Mouse (Mus musculus) CH12.LX (cell line): Measurements from ENCODE around the gene Fam214a. TPM values are rescaled to one million over a fixed set of nuclear protein-coding genes. Genes with fewer than 3 reads are reported as not detected.

ENCODE experiments used
- DNase-seq: peaks from one replicate; pipeline ENCODE4 v3.0.0-alpha.2; 2013; ENCODE audit errors: extremely low read depth
- H3K27ac ChIP-seq: 2 replicates; pipeline ENCODE4 v1.5.1; 2012; ENCODE audit warnings: low read depth, mild to moderate bottlenecking, control low read depth, moderate library complexity; ENCODE audit not compliant: insufficient read depth
- H3K27me3 ChIP-seq: replicated peaks from 2 replicates; pipeline ENCODE3; 2012; ENCODE audit warnings: inconsistent platforms
- H3K36me3 ChIP-seq, 2 experiments: replicated peaks in 1 of 2; 2 replicates each; pipeline versions ENCODE3 to v1.6.1; 2012; ENCODE audit warnings: inconsistent platforms in 1 of 2, low read length in 1 of 2, mild to moderate bottlenecking in 1 of 2, mixed read lengths in 1 of 2, moderate library complexity in 1 of 2; ENCODE audit not compliant: control insufficient read depth in 1 of 2, insufficient read depth in 1 of 2
- H3K4me1 ChIP-seq, 2 experiments: 2 replicates each; pipeline ENCODE4 v1.6.1; 2012; ENCODE audit warnings: inconsistent platforms in 1 of 2, moderate library complexity in 1 of 2; ENCODE audit not compliant: insufficient read depth in 2 of 2, control insufficient read depth in 1 of 2
- H3K4me2 ChIP-seq: 2 replicates; pipeline ENCODE4 v1.6.1; 2012; ENCODE audit warnings: low read depth, mild to moderate bottlenecking, control low read depth; ENCODE audit not compliant: poor library complexity, insufficient read depth, severe bottlenecking
- H3K4me3 ChIP-seq, 3 experiments: fragments of 150-350 bp in 1 of 3; sonication (generic) in 1 of 3; replicated peaks in 1 of 3; 2 replicates each; pipeline versions ENCODE3 to v1.5.1; 2011 to 2012; ENCODE audit warnings: low read depth in 2 of 3, low read length in 2 of 3, mild to moderate bottlenecking in 2 of 3, moderate library complexity in 2 of 3, control low read depth in 1 of 3, improper control_type of control experiment in 1 of 3, inconsistent platforms in 1 of 3, mixed read lengths in 1 of 3; ENCODE audit not compliant: poor library complexity in 1 of 3
- H3K79me2 ChIP-seq: replicated peaks from 2 replicates; pipeline ENCODE4 v1.6.1; 2012; ENCODE audit warnings: mild to moderate bottlenecking, moderate library complexity; ENCODE audit not compliant: control insufficient read depth, poor library complexity, insufficient read depth, severe bottlenecking; ENCODE audit errors: extremely low read depth
- H3K9ac ChIP-seq: 2 replicates; pipeline ENCODE4 v1.6.1; 2012; ENCODE audit warnings: low read depth, mild to moderate bottlenecking, control low read depth, moderate library complexity; ENCODE audit not compliant: insufficient read depth
- H3K9me3 ChIP-seq: replicated peaks from 2 replicates; pipeline ENCODE3; 2012; ENCODE audit warnings: low read length, inconsistent platforms, mixed read lengths
- BHLHE40 ChIP-seq: IDR thresholded peaks from 2 replicates; pipeline ENCODE4 v1.6.1; 2011; ENCODE audit warnings: mild to moderate bottlenecking, low read depth, low read length, improper control_type of control experiment
- CHD1 ChIP-seq: IDR thresholded peaks from 2 replicates; pipeline ENCODE4 v1.6.1; 2012; ENCODE audit warnings: low read depth, low read length, improper control_type of control experiment, inconsistent platforms
- ELF1 ChIP-seq: IDR thresholded peaks from 2 replicates; pipeline ENCODE4 v1.6.1; 2014; ENCODE audit warnings: low read depth, mild to moderate bottlenecking, inconsistent platforms, low read length, improper control_type of control experiment
- GABPA ChIP-seq: IDR thresholded peaks from 2 replicates; pipeline ENCODE4 v1.6.1; 2012; ENCODE audit warnings: low read depth, low read length, improper control_type of control experiment, inconsistent platforms; ENCODE audit not compliant: insufficient replicate concordance
- JUND ChIP-seq: conservative IDR thresholded peaks from 2 replicates; pipeline ENCODE4 v1.6.1; 2011; ENCODE audit warnings: low read depth, low read length, improper control_type of control experiment
- MAX ChIP-seq: IDR thresholded peaks from 2 replicates; pipeline ENCODE4 v1.6.1; 2011; ENCODE audit warnings: low read length, improper control_type of control experiment
- PAX5 ChIP-seq: IDR thresholded peaks from 2 replicates; pipeline ENCODE4 v1.6.1; 2012; ENCODE audit warnings: low read length, inconsistent platforms, mixed read lengths
- POLR2AphosphoS2 ChIP-seq: IDR thresholded peaks from 2 replicates; pipeline ENCODE4 v1.6.1; 2011; ENCODE audit warnings: low read depth, low read length, improper control_type of control experiment
- RAD21 ChIP-seq: IDR thresholded peaks from 2 replicates; pipeline ENCODE4 v1.6.1; 2011; ENCODE audit warnings: low read depth, mild to moderate bottlenecking, low read length, improper control_type of control experiment, moderate library complexity
- RCOR1 ChIP-seq: conservative IDR thresholded peaks from 2 replicates; pipeline ENCODE4 v1.6.1; 2012; ENCODE audit warnings: low read depth, mild to moderate bottlenecking, inconsistent platforms, low read length, improper control_type of control experiment
- SMC3 ChIP-seq: IDR thresholded peaks from 2 replicates; pipeline ENCODE4 v1.6.1; 2011; ENCODE audit warnings: low read depth, low read length, improper control_type of control experiment
- UBTF ChIP-seq: IDR thresholded peaks from 2 replicates; pipeline ENCODE4 v1.6.1; 2012; ENCODE audit warnings: low read depth, mild to moderate bottlenecking, inconsistent platforms, low read length, improper control_type of control experiment, moderate library complexity
- ZKSCAN1 ChIP-seq: IDR thresholded peaks from 2 replicates; pipeline ENCODE4 v1.6.1; 2012; ENCODE audit warnings: low read depth, inconsistent platforms, low read length, improper control_type of control experiment, borderline replicate concordance
- ZNF384 ChIP-seq: IDR thresholded peaks from 2 replicates; pipeline ENCODE4 v1.6.1; 2012; ENCODE audit warnings: low read depth, low read length, improper control_type of control experiment, inconsistent platforms
- dilution Hi-C: fragments of 300-500 bp; cut with MboI; formaldehyde crosslinking; loops from 2 replicates; pipeline ENCODE4 v1.14.3; 2020; ENCODE audit warnings: low sequenced_read_pairs; ENCODE audit not compliant: extremely low pct_unique_long_range_greater_than_20kb, extremely low pct_ligation_motif_present
- in situ Hi-C: fragments of 300-500 bp; cut with MboI; formaldehyde crosslinking; loops from 3 replicates; pipeline ENCODE4 v1.14.3; 2019; ENCODE audit warnings: low sequenced_read_pairs, low pct_ligation_motif_present, low pct_unique_long_range_greater_than_20kb, mixed read lengths
- polyA plus RNA-seq: library from polyadenylated mRNA; unstranded; fragments of >175 nt; gene quantifications from 2 replicates; pipeline ENCODE4 v1.2.1, GENCODE M21; 2012; ENCODE audit warnings: low read depth; ENCODE audit not compliant: insufficient read length
- total RNA-seq, 2 experiments: library from RNA; depleted of rRNA; stranded (reverse); fragments of 300-350 nt in 1 of 2; fragments of >200 nt in 1 of 2; gene quantifications; 2 replicates each; pipeline ENCODE4 v1.2.3; 2012 to 2014

Fam214a gene
- total and polyA plus RNA-seq, 3 experiments = 6.2 to 8.6 (median 7.0) TPM

GRCm38 (mm10) chr9:74994611-74995257 is 42.0 kb downstream of the Fam214a start:
- Histone ChIP-seq H3K36me3 (peaks cover 0 to 4% of the 10 kb centered on the region in 2 experiments), H3K4me1 (peaks cover 5 to 35% of the 10 kb centered on the region in 2 experiments; a peak in 3 of 4 replicates), H3K4me3 (no peak overlapping the region), H3K9ac (no peak overlapping the region), H3K9me3 (no peaks in the 10 kb centered on the region), H3K27me3 (no peaks in the 10 kb centered on the region), H3K27ac (no peak overlapping the region), H3K4me2 (no peak overlapping the region), H3K79me2 (no peaks in the 10 kb centered on the region)
- in situ Hi-C loops = no loop called here
- TF ChIP-seq POLR2AphosphoS2 (no peak), PAX5 (no peak), BHLHE40 (no peak), CHD1 (no peak), MAX (no peak), RAD21 (no peak), ELF1 (no peak), SMC3 (no peak)
- dilution Hi-C loops = no loop called here
- no peak for DNase-seq

GRCm38 (mm10) chr9:74996349-74996748 is 43.7 kb downstream of the Fam214a start:
- H3K9ac ChIP-seq = no peak overlapping the region
- no peak overlapping the region for H3K4me2 ChIP-seq
- dilution Hi-C loops (no loop called here), in situ Hi-C loops (no loop called here)
- DNase-seq = no peak
- no peak for TF ChIP-seq GABPA
- no peak for TF ChIP-seq BHLHE40
- TF ChIP-seq RCOR1 = no peak
- no peak for TF ChIP-seq MAX
- TF ChIP-seq JUND = no peak
- no peak for TF ChIP-seq ZNF384
- TF ChIP-seq ZKSCAN1 = no peak
- TF ChIP-seq RAD21 = no peak
- no peak for TF ChIP-seq UBTF
- no peak for TF ChIP-seq PAX5
- H3K4me3 ChIP-seq = no peak overlapping the region
- no peak overlapping the region for H3K27ac ChIP-seq
- H3K27me3 ChIP-seq = no peaks in the 10 kb centered on the region
- peaks cover 5 to 30% of the 10 kb centered on the region in 2 experiments; a peak in 3 of 4 replicates for H3K4me1 ChIP-seq
- peaks cover 0 to 10% of the 10 kb centered on the region in 2 experiments for H3K36me3 ChIP-seq
- no peaks in the 10 kb centered on the region for H3K79me2 ChIP-seq
- no peaks in the 10 kb centered on the region for H3K9me3 ChIP-seq
